Mouse (Mus musculus) CH12.LX (cell line): ENCODE measurements around the gene Zfp981. TPM values are rescaled to one million over a fixed set of nuclear protein-coding genes. Genes with fewer than 3 reads are reported as not detected.
"Not testable (repeated sequence)": the region's sequence is repeated elsewhere in the genome, so short reads cannot be mapped to it uniquely, and the experiment has no call there.

Experiments used
- DNase-seq: peaks from one replicate; pipeline ENCODE4 v3.0.0-alpha.2; 2013; ENCODE audit errors: extremely low read depth
- H3K27ac ChIP-seq: 2 replicates; pipeline ENCODE4 v1.5.1; 2012; ENCODE audit warnings: low read depth, mild to moderate bottlenecking, control low read depth, moderate library complexity; ENCODE audit not compliant: insufficient read depth
- H3K27me3 ChIP-seq: replicated peaks from 2 replicates; pipeline ENCODE3; 2012; ENCODE audit warnings: inconsistent platforms
- H3K36me3 ChIP-seq, 2 experiments: replicated peaks in 1 of 2; 2 replicates each; pipeline versions ENCODE3 to v1.6.1; 2012; ENCODE audit warnings: inconsistent platforms in 1 of 2, low read length in 1 of 2, mild to moderate bottlenecking in 1 of 2, mixed read lengths in 1 of 2, moderate library complexity in 1 of 2; ENCODE audit not compliant: control insufficient read depth in 1 of 2, insufficient read depth in 1 of 2
- H3K4me1 ChIP-seq, 2 experiments: 2 replicates each; pipeline ENCODE4 v1.6.1; 2012; ENCODE audit warnings: inconsistent platforms in 1 of 2, moderate library complexity in 1 of 2; ENCODE audit not compliant: insufficient read depth in 2 of 2, control insufficient read depth in 1 of 2
- H3K4me2 ChIP-seq: 2 replicates; pipeline ENCODE4 v1.6.1; 2012; ENCODE audit warnings: low read depth, mild to moderate bottlenecking, control low read depth; ENCODE audit not compliant: poor library complexity, insufficient read depth, severe bottlenecking
- H3K4me3 ChIP-seq, 3 experiments: fragments of 150-350 bp in 1 of 3; sonication (generic) in 1 of 3; replicated peaks in 1 of 3; 2 replicates each; pipeline versions ENCODE3 to v1.5.1; 2011 to 2012; ENCODE audit warnings: low read depth in 2 of 3, low read length in 2 of 3, mild to moderate bottlenecking in 2 of 3, moderate library complexity in 2 of 3, control low read depth in 1 of 3, improper control_type of control experiment in 1 of 3, inconsistent platforms in 1 of 3, mixed read lengths in 1 of 3; ENCODE audit not compliant: poor library complexity in 1 of 3
- H3K79me2 ChIP-seq: replicated peaks from 2 replicates; pipeline ENCODE4 v1.6.1; 2012; ENCODE audit warnings: mild to moderate bottlenecking, moderate library complexity; ENCODE audit not compliant: control insufficient read depth, poor library complexity, insufficient read depth, severe bottlenecking; ENCODE audit errors: extremely low read depth
- H3K9ac ChIP-seq: 2 replicates; pipeline ENCODE4 v1.6.1; 2012; ENCODE audit warnings: low read depth, mild to moderate bottlenecking, control low read depth, moderate library complexity; ENCODE audit not compliant: insufficient read depth
- H3K9me3 ChIP-seq: replicated peaks from 2 replicates; pipeline ENCODE3; 2012; ENCODE audit warnings: low read length, inconsistent platforms, mixed read lengths
- dilution Hi-C: fragments of 300-500 bp; cut with MboI; formaldehyde crosslinking; loops from 2 replicates; pipeline ENCODE4 v1.14.3; 2020; ENCODE audit warnings: low sequenced_read_pairs; ENCODE audit not compliant: extremely low pct_unique_long_range_greater_than_20kb, extremely low pct_ligation_motif_present
- in situ Hi-C: fragments of 300-500 bp; cut with MboI; formaldehyde crosslinking; loops from 3 replicates; pipeline ENCODE4 v1.14.3; 2019; ENCODE audit warnings: low sequenced_read_pairs, low pct_ligation_motif_present, low pct_unique_long_range_greater_than_20kb, mixed read lengths
- polyA plus RNA-seq: library from polyadenylated mRNA; unstranded; fragments of >175 nt; gene quantifications from 2 replicates; pipeline ENCODE4 v1.2.1, GENCODE M21; 2012; ENCODE audit warnings: low read depth; ENCODE audit not compliant: insufficient read length
- total RNA-seq, 2 experiments: library from RNA; depleted of rRNA; stranded (reverse); fragments of 300-350 nt in 1 of 2; fragments of >200 nt in 1 of 2; gene quantifications; 2 replicates each; pipeline ENCODE4 v1.2.3; 2012 to 2014

The Zfp981 gene
- total and polyA plus RNA-seq, 3 experiments = not detected

DNA sequence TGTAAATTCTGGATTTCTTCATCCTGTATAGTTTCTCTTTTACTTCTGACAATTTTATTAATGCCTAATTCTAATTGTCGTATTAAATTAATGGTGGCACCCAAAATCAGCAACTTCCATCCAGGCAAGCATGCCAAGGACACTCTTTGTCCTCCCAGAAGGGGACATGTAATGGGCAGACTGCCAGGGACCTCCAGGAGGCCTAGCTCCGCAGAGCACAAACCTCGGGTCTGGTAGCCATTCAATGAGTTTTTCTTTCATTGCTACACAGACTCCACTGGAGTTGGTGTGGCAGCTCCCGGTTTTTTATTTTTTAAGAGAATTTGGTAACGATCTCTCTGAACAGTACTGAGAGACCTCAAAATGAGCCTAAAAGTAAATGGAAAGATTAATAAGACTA is 41.1 kb upstream of the Zfp981 start:
- H3K27me3 ChIP-seq, H3K79me2 ChIP-seq, dilution Hi-C loops, H3K4me1 ChIP-seq, H3K27ac ChIP-seq, H3K4me2 ChIP-seq, H3K9ac ChIP-seq, in situ Hi-C loops, DNase-seq, H3K36me3 ChIP-seq, H3K4me3 ChIP-seq: not testable (repeated sequence)
- H3K9me3 ChIP-seq = peaks cover 22% of the 10 kb centered on the region

DNA sequence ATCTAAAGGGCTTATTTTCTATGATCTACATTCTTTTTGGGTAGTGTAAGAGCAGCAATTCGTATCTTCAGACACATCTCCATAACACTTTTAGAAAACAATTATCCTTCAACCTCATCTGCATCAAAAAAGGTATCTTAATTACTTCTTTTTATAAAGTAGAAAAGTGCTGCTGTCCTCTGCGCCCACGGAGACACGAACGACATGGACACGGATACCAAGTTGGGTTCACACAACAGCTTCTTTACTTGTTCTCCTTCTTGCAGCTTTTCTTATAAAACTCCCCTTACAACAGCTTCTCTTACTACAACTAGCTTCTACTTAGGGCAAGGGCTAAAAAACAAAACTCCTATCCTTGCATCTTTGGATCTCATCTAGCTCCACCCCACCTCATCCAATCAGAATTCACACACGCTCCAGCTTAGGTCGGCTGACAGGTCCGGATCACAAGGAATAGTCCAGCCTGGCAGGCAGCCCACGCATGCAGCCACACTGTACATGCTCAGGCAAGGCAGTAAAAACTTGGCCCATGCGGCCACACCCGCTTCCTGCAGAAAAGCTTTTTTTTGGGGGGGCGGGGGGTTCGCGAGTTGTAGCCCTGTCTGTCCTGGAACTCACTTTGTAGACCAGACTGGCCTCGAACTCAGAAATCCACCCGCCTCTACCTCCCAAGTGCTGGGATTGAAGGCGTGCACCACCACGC is 38.0 kb upstream of the Zfp981 start:
- H3K4me2 ChIP-seq, H3K9ac ChIP-seq, H3K27ac ChIP-seq, H3K4me1 ChIP-seq, H3K79me2 ChIP-seq, H3K9me3 ChIP-seq, dilution Hi-C loops, DNase-seq, H3K36me3 ChIP-seq, in situ Hi-C loops, H3K27me3 ChIP-seq, H3K4me3 ChIP-seq: not testable (repeated sequence)

DNA sequence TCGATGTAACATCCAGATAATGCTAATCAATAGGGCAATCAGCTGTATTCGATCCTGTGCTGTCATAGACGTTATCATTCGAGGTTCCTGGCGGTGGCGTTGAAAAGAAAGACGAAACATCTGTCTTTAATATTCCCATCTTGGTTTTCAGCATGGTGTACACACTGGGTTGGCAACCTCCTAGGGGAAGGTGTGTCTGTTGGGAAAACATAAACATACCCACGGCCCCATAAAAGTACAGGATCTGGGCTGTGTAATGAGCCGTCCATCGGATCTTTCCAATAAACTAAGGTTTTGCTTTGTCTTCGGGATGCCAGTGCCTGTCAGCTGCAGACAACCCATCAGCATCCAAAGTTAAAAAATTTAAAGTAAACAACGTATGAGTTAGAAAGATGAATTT is 31.8 kb upstream of the Zfp981 start:
- H3K4me3 ChIP-seq, H3K27ac ChIP-seq, H3K36me3 ChIP-seq, H3K27me3 ChIP-seq, H3K4me2 ChIP-seq, H3K9ac ChIP-seq, H3K79me2 ChIP-seq, DNase-seq, dilution Hi-C loops, H3K9me3 ChIP-seq, in situ Hi-C loops, H3K4me1 ChIP-seq: not testable (repeated sequence)

DNA sequence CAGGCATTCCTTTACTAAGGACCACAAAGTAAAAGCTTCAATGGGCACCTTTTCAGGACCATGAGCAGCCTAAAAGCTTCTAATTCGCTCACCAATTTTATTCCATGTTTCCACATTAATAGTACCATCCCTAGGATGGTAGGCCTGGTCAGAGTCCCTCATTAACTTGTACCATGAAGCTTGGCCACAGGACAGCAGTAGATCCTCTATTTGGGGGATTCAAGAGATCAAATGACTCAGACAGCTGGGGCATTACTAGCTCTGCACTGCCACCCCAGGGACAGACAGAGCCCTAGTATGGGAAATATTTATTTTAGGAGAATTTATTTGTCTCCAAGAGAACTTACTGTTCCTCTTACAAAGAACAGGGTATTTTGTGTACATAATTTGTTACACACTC is 27.6 kb upstream of the Zfp981 start:
- H3K27ac ChIP-seq, H3K4me1 ChIP-seq, DNase-seq, H3K9ac ChIP-seq, H3K36me3 ChIP-seq, H3K4me3 ChIP-seq, H3K9me3 ChIP-seq, H3K4me2 ChIP-seq, dilution Hi-C loops, H3K79me2 ChIP-seq, H3K27me3 ChIP-seq, in situ Hi-C loops: not testable (repeated sequence)

DNA sequence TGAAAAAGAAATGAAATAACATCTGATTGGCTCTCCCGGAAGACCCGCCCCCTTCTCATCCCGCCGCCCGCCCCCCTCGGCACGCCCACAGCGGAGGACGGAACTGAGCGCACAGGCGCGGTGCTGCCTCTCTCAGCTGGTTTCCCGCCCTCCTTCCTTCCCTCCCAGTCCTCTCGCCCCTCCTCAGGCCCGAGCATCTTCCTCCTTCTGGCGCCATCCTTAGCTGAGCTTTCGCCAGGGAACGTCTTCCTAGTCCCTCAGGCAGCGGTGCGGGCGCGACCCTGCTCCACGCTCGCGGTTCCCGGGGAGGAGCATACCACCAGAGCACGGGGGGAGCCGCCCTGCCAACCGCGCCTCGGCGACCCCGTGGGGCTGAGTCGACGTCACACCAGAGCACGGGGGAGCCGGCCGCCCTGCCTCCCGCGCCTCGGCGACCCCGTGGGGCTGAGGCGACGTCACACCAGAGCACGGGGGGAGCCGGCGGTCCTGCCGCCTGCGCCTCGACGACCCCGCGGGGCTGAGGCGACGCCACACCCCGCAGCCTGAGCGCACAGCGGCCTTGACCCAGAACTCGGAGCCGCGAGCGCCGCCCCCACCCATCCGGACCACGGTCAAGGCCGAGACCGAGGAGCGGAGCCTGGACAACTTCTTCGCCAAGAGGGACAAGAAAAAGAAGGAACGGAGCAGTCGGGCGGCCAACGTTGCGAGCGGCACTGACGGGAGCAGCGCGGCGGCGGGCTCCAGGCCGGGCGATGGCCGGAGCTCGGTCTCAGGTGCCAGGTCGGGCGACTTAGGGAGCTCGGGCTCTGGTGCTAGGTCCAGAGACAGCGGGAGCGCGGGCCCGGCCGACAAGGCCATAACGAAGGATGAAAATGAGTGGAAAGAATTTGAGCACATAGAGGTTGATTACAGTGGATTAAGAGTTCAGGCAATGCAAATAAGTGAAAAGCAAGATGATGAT is 26.8 kb upstream of the Zfp981 start:
- dilution Hi-C loops, H3K9ac ChIP-seq, DNase-seq: not testable (repeated sequence)

DNA sequence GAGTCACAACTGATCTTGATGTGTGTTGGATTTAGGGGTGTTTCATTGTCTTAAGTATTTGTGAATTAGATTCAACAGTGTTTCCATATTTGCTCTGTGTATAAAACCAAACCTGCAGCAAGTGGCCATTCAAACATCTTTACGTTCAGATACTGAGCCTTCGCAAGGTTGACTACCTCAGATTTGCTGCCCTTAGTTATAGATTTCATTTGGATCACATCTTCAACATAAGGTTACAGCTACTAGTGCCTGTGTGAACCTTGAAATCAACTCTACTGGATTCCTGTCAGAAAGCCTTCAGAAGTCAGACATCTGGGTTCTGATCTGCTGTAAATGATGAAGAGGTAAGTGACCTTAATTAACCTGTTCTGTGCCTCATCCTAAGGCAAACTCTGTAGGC is 25.6 kb upstream of the Zfp981 start:
- DNase-seq, H3K36me3 ChIP-seq, H3K4me2 ChIP-seq, dilution Hi-C loops, H3K27ac ChIP-seq, H3K9ac ChIP-seq, H3K9me3 ChIP-seq, H3K4me3 ChIP-seq, H3K79me2 ChIP-seq, in situ Hi-C loops, H3K4me1 ChIP-seq, H3K27me3 ChIP-seq: not testable (repeated sequence)

More for the DNA sequence above, 26.8 kb upstream of the Zfp981 start:
- H3K4me2 ChIP-seq, H3K27ac ChIP-seq, in situ Hi-C loops, H3K4me3 ChIP-seq, H3K4me1 ChIP-seq, H3K9me3 ChIP-seq, H3K79me2 ChIP-seq, H3K36me3 ChIP-seq, H3K27me3 ChIP-seq: not testable (repeated sequence)
